Mouse (Mus musculus): Measurements from ENCODE around the gene Slc39a7.

DNA sequence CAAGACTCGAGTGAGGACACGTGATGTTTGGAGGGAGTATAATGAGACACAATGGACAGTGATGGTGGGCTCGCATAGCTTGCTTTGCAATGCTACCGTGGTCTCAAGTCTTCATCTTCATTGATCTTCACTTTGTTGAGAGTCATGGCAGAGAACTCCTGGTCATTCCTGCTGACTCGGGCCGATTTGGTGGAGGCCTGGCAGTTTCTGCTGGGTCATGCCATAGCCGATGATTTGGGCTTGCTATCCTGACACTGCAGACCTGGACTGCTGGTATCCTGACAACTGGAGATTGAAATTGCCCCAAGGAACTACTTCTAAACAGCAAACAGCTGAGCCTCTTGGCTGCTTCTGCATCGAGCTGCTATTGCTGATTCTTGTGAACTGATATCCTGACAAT, 36.5 kb downstream of the Slc39a7 start:
- no peak for TF ChIP-seq EP300 (IDR thresholded peaks at IDR 0.05; ENCODE audit: insufficient read depth, low read depth, low read length)
- TF ChIP-seq CTCF (IDR thresholded peaks at IDR 0.05; ENCODE audit: low read depth, low read length), result no peak
